33 mouse cellular contexts compared by ENCODE assay signal in the genomic region with DNA sequence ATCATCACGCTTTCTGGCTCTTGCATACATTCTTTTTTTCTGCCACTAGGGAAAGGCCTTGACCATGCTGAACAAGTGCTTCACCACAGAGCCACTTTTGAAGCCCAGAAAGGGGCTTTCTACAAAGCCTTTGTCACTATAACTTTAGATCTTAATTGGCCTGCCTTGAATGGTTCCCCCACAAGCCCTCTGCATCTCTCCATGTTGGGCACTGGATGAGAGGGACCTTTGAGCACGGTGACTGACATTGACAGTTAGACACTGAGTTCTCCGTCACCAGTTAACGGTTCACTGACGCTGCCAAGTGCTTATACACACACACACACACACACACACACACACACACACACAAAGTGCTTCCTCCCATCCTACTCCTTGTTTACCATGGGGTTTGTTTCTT. TPM values are rescaled to one million over a fixed set of nuclear protein-coding genes. Genes with fewer than 3 reads are reported as not detected.
"Had no signal": no experiment of that assay in that cellular context is flagged by ENCODE, and none has a peak within 500 bp of the region (broad histone marks: within the 10 kb centered on the region; RNA-seq: fewer than 3 reads in every experiment).

No protein-coding gene starts in this region.

- H3K9ac ChIP-seq: heart, embryonic 13.5 days; heart, embryonic 15.5 days; hindbrain, embryonic 13.5 days; hindbrain, embryonic 15.5 days; limb, embryonic 13.5 days; limb, embryonic 15.5 days; liver, embryonic 13.5 days; liver, embryonic 15.5 days; liver, postnatal 0 days had no signal

- H3K27ac ChIP-seq: gastrocnemius, adult 2 months; heart, embryonic 13.5 days; heart, embryonic 15.5 days; hindbrain, embryonic 13.5 days; hindbrain, embryonic 15.5 days; hindbrain, postnatal 0 days; limb, embryonic 13.5 days; limb, embryonic 15.5 days; liver, embryonic 13.5 days; liver, embryonic 15.5 days had no signal

- DNase-seq: gastrocnemius, adult 2 months; gastrocnemius, postnatal 10 days; gastrocnemius, postnatal 25 days; heart, adult 18-20 months; heart, postnatal 14 days; heart, postnatal 36 days; kidney, adult 11 months; kidney, adult 2 months; kidney, adult 9 months; kidney, postnatal 14 days; kidney, postnatal 36 days; layer of hippocampus, adult 9-11 months; layer of hippocampus, postnatal 36 days; left cerebral cortex, postnatal 4 days; liver, embryonic 13.5 days; liver, postnatal 0 days had no signal

- H3K4me1 ChIP-seq: heart, embryonic 13.5 days; heart, embryonic 15.5 days; hindbrain, embryonic 13.5 days; hindbrain, embryonic 15.5 days; limb, embryonic 13.5 days; limb, embryonic 15.5 days; liver, embryonic 13.5 days; liver, embryonic 15.5 days had no signal

- H3K27me3 ChIP-seq: heart, embryonic 13.5 days; heart, embryonic 15.5 days; hindbrain, embryonic 13.5 days; hindbrain, embryonic 15.5 days; limb, embryonic 13.5 days; limb, embryonic 15.5 days; liver, embryonic 13.5 days; liver, embryonic 15.5 days had no signal

- H3K36me3 ChIP-seq: heart, embryonic 13.5 days; heart, embryonic 15.5 days; hindbrain, embryonic 13.5 days; hindbrain, embryonic 15.5 days; limb, embryonic 13.5 days; limb, embryonic 15.5 days; liver, embryonic 13.5 days; liver, embryonic 15.5 days had no signal

- H3K9me3 ChIP-seq: heart, embryonic 15.5 days; hindbrain, embryonic 13.5 days; hindbrain, embryonic 15.5 days; limb, embryonic 15.5 days had no signal

- ATAC-seq: hindbrain, postnatal 0 days; intestine, embryonic 16.5 days; liver, postnatal 0 days had no signal

- H3K4me3 ChIP-seq: gastrocnemius, adult 2 months; heart, embryonic 13.5 days; heart, embryonic 15.5 days; hindbrain, embryonic 13.5 days; hindbrain, embryonic 15.5 days; limb, embryonic 13.5 days; limb, embryonic 15.5 days; liver, embryonic 13.5 days; liver, embryonic 15.5 days had no signal

- H3K4me2 ChIP-seq: heart, embryonic 11.5 days; heart, embryonic 13.5 days; heart, embryonic 15.5 days; hindbrain, embryonic 13.5 days; hindbrain, embryonic 15.5 days; limb, embryonic 13.5 days; limb, embryonic 15.5 days; liver, embryonic 13.5 days; liver, embryonic 15.5 days had no signal

RNA-seq across cellular contexts. Expression of a gene that starts 12.8 kb away (rescaled TPM):
- polyA plus RNA-seq: heart, embryonic 11.5 days; heart, embryonic 13.5 days; heart, embryonic 15.5 days; heart, postnatal 0 days; hindbrain, embryonic 11.5 days; hindbrain, embryonic 13.5 days; hindbrain, embryonic 15.5 days; hindbrain, postnatal 0 days; intestine, embryonic 14.5 days; kidney, adult 2 months; kidney, embryonic 16.5 days; large intestine, adult 2 months; limb, embryonic 11.5 days; limb, embryonic 13.5 days; limb, embryonic 15.5 days; liver, adult 2 months; liver, embryonic 13.5 days; liver, embryonic 15.5 days; liver, postnatal 0 days had no signal

RNA-seq across cellular contexts. Expression of a gene that starts 30.0 kb away (rescaled TPM):
- polyA plus RNA-seq: heart, embryonic 11.5 days; heart, embryonic 13.5 days; heart, embryonic 15.5 days; heart, postnatal 0 days; hindbrain, embryonic 11.5 days; hindbrain, embryonic 13.5 days; hindbrain, embryonic 15.5 days; hindbrain, postnatal 0 days; intestine, embryonic 14.5 days; intestine, embryonic 16.5 days; kidney, adult 2 months; kidney, embryonic 16.5 days; large intestine, adult 2 months; limb, embryonic 11.5 days; limb, embryonic 13.5 days; limb, embryonic 15.5 days; liver, adult 2 months; liver, embryonic 13.5 days; liver, embryonic 15.5 days; liver, postnatal 0 days had no signal
